Mouse (Mus musculus) gastrocnemius, adult 2 months (tissue): ENCODE measurements at regions not wholly inside any gene's neighbourhood (a gene's known extent, or its start where the extent isn't known, plus 50 kb on each side); places are given as distances from the start of the nearest gene placed in this dataset.

Experiments used
- DNase-seq: peaks from one replicate; pipeline ENCODE4 v3.0.0; 2022
- H3K27ac ChIP-seq: fragments of 200-600 bp; 2 replicates; pipeline ENCODE4 v1.8.1; 2022; ENCODE audit warnings: mild to moderate bottlenecking
- H3K4me3 ChIP-seq: fragments of 200-600 bp; 2 replicates; pipeline ENCODE4 v1.8.1; 2022; ENCODE audit warnings: mild to moderate bottlenecking, moderate library complexity
- CTCF ChIP-seq: fragments of 200-600 bp; IDR thresholded peaks from 2 replicates; pipeline ENCODE4 v1.8.1; 2022; ENCODE audit warnings: antibody characterized with exemption, mild to moderate bottlenecking, moderate library complexity
- intact Hi-C: fragments of 180-260 bp; cut with DNase I; formaldehyde crosslinking; loops from one replicate; pipeline ENCODE4 v1.15.1; 2025

DNA sequence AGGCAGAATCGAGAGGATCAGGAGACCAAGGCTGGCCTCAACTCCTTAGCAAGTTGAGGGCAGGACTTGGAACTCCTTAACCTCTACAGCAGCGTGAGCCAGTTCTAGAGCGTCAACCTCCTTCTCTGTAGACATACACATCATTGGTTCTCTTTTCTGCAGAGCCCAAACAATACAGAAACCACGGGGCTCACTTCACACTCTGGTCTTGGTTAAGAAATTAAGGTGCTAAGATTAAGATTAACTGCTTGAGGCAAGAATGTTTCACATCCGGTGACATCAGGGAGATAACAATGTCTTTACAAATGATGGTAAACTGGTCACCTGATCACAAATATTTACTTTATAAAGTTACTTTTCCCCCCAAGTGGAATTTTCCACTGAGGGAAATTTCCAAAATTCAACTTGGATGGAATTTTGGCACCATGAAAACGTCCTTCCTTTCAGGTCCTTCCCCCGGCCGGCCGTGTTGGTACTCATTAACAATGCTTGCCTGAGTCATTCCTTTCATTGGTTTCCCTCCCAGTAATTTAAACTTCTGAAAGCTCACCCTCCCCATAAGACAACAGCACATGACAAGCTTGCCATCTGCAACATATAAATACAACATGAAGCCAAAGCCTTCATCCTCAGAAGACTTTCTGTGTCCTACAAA, 77.3 kb upstream of the Kdm7a start:
- H3K27ac ChIP-seq = peak overlapping the region; percentile 54
- no peak overlapping the region for H3K4me3 ChIP-seq
- DNase-seq = no peak
- no peak for TF ChIP-seq CTCF
- intact Hi-C loops = no loop called here

DNA sequence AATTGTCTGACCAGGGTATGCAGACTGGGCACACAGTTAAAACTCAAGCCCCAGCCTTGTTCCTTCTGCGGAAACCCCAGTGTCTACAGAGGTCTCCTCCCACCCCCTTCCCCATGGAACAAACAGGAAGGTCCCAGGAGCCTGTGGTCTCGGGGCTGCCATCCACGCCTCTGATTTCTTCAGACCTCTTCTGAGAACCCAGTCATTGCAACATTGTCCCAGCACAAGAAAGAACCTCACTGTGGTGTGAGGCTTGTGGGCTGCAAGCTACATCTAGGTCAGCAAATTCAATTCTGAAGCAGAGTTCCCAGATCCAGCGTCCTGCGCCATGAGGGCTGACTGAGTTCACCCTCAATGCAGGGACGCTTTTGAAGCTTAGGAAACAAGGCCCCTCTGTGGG, 71.7 kb upstream of the Kdm7a start:
- no peak overlapping the region for H3K27ac ChIP-seq
- intact Hi-C loops = no loop called here
- H3K4me3 ChIP-seq = no peak overlapping the region
- DNase-seq = no peak
- TF ChIP-seq CTCF = no peak

DNA sequence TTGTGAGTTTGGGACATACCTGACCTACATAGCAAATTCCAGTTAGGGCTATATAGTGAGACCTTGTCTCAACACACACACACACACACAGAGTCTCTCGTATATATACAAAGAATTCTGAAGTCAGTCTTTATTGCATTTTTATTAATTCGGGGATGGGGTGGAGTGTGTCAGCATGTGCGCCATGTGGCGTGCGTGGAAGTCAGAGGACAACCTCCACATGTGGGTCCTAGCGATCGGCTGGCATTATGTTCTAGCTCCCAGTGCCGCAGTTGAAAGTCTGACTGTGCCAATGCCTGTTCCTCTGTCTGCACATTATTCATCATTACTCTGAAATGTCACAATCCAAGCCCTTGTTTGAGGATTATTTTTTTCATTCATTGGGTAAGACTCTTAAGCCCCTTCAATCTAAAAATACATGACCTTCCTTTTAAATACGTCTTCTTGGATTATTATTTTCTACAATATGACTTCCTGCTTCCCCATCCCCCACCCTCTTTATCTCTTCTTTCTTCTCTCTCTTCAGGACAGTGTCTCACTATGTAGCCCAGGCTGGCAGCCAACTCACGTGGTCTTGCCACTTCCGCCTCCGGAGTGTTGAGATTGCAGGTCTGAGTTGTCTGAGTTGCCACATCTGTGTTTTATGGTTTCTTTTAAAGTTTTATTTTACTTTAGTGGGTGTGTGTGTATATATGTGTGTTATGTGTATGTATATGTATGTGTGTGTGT, 68.3 kb upstream of the Kdm7a start:
- no peak for TF ChIP-seq CTCF
- Histone ChIP-seq H3K27ac (no peak overlapping the region), H3K4me3 (no peak overlapping the region)
- no peak for DNase-seq
- intact Hi-C loops = no loop called here

DNA sequence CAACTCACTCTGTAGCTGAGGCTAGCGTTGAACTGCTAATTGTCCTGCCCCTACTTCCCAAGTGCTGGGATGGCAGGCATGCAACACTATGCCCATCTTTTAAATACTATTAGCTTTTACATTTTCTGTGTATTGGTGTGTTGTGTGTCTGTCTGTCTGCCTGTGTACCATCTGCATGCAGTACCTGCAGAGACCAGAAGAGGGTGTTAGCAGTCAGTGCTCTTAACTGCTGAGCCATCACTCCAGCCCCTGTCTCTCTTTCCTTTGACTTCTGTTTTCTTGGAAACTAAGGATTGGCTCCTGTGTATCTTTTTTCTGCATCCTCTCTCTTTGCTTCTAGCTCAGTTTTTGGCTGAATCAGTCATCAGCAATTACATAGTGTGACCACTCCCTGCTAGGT, 66.8 kb upstream of the Kdm7a start:
- intact Hi-C loops = no loop called here

DNA sequence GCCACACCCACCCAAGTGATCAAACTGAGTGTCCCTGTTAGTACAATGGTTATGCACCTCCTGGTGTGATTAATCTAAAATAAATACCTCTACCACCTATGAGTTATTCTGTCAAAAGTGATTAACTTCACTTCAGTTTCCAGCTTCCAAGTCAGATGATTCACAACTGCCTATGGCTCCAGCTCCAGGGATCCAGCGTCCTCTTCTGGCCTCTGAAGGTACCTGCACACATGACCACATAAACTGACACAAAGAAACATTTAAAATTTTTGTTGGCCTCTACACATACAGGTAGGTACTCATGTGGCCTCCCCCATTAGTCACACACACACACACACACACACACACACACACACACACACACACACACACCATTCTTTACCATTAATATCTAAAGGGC, 63.9 kb upstream of the Kdm7a start:
- no peak for TF ChIP-seq CTCF
- H3K27ac ChIP-seq = no peak overlapping the region
- DNase-seq = no peak
- H3K4me3 ChIP-seq = no peak overlapping the region
- intact Hi-C loops = no loop called here

More for the DNA sequence above, 66.8 kb upstream of the Kdm7a start:
- Histone ChIP-seq H3K27ac (no peak overlapping the region), H3K4me3 (no peak overlapping the region)
- peak; percentile 27; the same call in 1 of the 2 replicates for TF ChIP-seq CTCF
- DNase-seq = no peak

GRCm38 (mm10) chr6:39269706-39270105, 63.1 kb upstream of the Kdm7a start:
- intact Hi-C loops = no loop called here
- no peak overlapping the region for H3K4me3 ChIP-seq
- no peak for DNase-seq
- no peak overlapping the region for H3K27ac ChIP-seq
- no peak for TF ChIP-seq CTCF

GRCm38 (mm10) chr6:39268647-39269428, 62.2 kb upstream of the Kdm7a start:
- H3K4me3 ChIP-seq = no peak overlapping the region
- TF ChIP-seq CTCF = no peak
- no peak for DNase-seq
- intact Hi-C loops = no loop called here
- no peak overlapping the region for H3K27ac ChIP-seq

DNA sequence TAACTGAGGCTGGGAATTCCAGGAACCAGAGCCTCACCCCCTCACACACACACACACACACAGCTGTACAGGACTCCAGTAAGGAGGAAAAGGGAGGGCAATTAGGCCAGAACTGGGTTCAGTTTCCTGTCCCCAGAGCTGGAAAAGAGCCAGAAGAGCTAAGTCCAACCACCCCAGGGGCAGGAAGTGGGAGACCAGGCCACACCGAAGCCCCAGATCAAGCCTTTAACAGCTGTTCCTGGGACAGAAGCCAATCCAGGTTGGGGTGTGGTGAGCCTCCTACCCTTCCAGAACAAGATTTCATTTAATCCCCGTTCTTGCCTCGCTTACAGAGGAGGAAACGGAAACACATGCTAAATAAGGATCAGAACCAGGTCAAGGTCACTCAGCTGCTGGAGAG, 58.1 kb upstream of the Kdm7a start:
- intact Hi-C loops = no loop called here
- no peak for TF ChIP-seq CTCF
- DNase-seq = peak; percentile 51
- Histone ChIP-seq H3K4me3 (no peak overlapping the region), H3K27ac (peak overlapping the region; percentile 24; the same call in 1 of the 2 replicates)

GRCm38 (mm10) chr6:39263615-39264014, 57.0 kb upstream of the Kdm7a start:
- H3K4me3 ChIP-seq = no peak overlapping the region
- H3K27ac ChIP-seq = peak overlapping the region; percentile 57
- intact Hi-C loops = no loop called here
- TF ChIP-seq CTCF = no peak
- peak; percentile 69 for DNase-seq

DNA sequence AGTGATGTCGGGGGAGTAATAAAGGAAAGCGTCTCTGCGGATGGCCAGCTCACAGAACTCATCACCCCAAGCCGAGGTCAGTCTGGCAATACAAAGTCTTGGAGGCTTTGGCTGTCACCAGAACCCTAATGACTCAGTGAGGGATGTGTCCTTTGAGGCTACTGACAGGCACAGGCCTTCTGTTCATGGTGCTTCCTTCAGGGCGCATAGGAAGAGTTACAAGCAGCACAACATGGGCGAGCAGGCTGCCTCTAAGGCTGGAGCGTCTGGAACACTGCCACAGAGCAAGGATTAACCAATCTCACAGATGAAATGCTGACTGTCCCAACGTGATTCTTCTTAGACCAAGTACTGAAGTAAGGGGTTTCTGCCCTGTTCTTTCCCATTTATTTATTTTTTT, 55.4 kb upstream of the Kdm7a start:
- Histone ChIP-seq H3K27ac (0 out of 2 replicates have a peak overlapping the region, but pooled peaks have one; percentile 1), H3K4me3 (no peak overlapping the region)
- peak; percentile 55 for DNase-seq
- intact Hi-C loops = no loop called here
- TF ChIP-seq CTCF = no peak

DNA sequence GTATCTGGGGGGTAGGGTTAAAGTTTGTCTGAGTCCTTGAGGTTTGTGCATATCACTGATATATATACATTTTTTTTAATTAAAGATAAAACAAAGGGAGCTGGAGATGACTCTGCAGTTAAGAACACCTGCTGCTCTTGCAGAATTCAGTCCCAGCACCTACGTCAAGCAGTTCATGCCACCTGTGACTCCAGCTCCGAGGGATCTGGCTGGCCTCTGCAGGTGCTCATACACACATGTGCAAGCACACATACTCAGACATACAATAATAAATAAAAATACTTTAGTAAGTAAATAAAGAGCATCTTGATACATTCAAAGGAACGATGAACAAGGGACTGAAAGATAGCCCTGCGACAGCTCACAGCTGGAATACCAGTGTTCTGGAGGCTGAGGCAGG, 53.9 kb upstream of the Kdm7a start:
- TF ChIP-seq CTCF = no peak
- DNase-seq = no peak
- no peak overlapping the region for H3K27ac ChIP-seq
- no peak overlapping the region for H3K4me3 ChIP-seq
- intact Hi-C loops = no loop called here

DNA sequence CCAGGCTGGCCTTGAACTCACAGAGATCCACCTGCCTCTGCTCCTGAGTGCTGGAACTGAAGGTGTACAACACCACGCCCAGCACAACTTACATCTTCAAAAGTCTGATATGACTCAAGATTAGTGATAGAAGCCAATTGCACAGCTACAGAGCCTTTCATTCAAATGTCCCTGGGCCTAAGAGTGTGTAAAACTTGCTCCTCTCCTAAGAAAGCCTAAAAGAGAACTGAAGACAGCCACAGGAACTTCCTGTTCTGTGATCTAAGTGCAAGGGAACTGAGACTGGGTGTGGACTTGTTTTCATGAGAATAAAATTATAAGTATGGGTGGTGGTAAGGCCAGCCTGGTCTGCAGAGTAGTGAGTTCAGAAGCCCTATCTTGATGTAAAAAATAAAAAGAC, 52.5 kb upstream of the Kdm7a start:
- peak overlapping the region; percentile 43 for H3K27ac ChIP-seq

DNA sequence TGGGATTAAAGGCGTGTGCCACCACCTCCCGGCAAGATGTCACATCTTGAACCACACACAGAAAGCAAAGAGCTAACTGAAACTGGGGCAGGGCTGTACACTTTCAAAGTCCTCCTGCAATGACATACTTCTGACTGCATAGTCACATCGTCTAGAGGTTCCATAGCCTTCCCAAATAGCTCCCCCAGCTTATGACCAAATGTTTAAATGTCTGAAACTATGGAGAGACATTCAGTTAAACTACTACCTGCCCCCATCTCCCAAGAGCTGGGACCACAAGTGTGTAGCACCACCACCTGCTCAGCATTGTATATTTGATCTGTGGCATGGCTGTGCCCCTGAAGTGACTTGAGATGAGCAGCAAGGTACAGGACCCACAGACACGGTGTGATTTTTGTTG, 52.1 kb upstream of the Kdm7a start:
- Histone ChIP-seq H3K27ac (peak overlapping the region; percentile 25; the same call in 1 of the 2 replicates), H3K4me3 (no peak overlapping the region)
- TF ChIP-seq CTCF = no peak
- no peak for DNase-seq
- intact Hi-C loops = loop anchor here (5.0 kb wide), 1 partner anchor 51 kb away; the partner anchor contains the start of gene Kdm7a

More for the DNA sequence above, 52.5 kb upstream of the Kdm7a start:
- intact Hi-C loops = loop anchor here (5.0 kb wide), 1 partner anchor 52 kb away; the partner anchor contains the start of gene Kdm7a
- no peak for DNase-seq
- no peak overlapping the region for H3K4me3 ChIP-seq
- TF ChIP-seq CTCF = no peak
